Mouse (Mus musculus) thymus, postnatal 10 days (tissue): Measurements from ENCODE around the gene Kif3a.

Source experiments
- DNase-seq, 2 experiments: peaks; one replicate each; pipeline ENCODE4 v3.0.0; 2021; ENCODE audit warnings: low spot score in 2 of 2

Gene Kif3a

GRCm38 (mm10) chr11:53616748-53617558, 49.8 kb downstream of the Kif3a start:
- DNase-seq: no peak

DNA sequence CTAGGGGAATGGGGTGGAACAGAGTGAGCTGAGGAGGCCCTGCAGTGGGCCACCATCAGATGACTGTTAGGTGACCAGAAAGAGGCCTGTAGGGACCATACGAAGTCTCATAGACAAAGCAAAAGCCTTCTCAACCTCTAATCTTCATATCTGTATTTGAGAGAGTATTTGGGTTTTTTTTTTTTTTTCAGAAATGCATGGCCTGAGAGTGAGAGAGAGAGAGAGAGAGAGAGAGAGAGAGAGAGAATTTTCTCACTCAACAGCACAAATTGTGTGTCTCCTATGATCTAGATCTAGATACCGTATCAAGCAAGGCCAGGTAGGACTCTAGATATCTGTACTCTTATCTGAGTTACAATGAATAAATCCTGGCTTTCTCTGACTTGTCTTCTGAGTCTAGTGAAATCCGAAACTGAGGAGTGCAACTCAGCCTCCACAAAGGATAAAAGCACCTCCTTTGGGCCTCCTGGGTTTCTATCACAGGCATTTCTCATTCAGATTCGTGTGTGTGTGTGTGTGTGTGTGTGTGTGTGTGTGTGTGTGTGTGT, 50.5 kb downstream of the Kif3a start:
- DNase-seq: no peak

DNA sequence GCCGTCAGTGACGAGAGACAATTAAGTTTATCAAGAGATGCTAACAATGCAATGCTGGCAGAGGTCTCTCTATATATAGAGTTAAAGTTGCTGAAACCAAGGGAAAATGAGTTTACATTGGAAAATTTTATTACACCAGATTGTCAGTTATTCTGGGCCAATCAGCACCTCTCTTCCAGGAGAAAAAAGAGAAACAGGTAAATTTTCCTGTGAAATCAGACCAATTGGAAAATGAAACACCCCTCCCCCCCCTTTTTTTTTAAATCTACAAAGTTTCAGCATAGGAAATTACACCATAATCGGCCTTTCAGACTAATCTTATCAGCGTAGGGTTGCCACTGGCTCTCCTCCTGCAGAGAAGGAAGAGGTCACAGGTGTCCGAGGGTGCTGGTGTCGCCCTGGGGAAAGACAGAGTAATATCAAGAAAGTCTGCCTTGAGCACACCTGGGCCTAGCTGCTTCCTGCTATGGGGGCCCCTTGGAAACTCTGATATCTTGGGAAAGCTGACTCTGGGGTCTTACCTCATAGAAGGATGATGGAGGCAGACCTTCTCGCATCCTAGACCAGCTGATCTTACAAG, 51.5 kb downstream of the Kif3a start, which contains the start of gene Il4:
Gene Il4 (minus strand): TSS at position 51 of the 580 bp plus-strand sequence.
- DNase-seq: no peak

- DNase-seq: no peak
Measured at GRCm38 (mm10) chr11:53619428-53619827, 52.2 kb downstream of the Kif3a start.

GRCm38 (mm10) chr11:53620094-53620493, 52.9 kb downstream of the Kif3a start:
- no peak for DNase-seq

DNA sequence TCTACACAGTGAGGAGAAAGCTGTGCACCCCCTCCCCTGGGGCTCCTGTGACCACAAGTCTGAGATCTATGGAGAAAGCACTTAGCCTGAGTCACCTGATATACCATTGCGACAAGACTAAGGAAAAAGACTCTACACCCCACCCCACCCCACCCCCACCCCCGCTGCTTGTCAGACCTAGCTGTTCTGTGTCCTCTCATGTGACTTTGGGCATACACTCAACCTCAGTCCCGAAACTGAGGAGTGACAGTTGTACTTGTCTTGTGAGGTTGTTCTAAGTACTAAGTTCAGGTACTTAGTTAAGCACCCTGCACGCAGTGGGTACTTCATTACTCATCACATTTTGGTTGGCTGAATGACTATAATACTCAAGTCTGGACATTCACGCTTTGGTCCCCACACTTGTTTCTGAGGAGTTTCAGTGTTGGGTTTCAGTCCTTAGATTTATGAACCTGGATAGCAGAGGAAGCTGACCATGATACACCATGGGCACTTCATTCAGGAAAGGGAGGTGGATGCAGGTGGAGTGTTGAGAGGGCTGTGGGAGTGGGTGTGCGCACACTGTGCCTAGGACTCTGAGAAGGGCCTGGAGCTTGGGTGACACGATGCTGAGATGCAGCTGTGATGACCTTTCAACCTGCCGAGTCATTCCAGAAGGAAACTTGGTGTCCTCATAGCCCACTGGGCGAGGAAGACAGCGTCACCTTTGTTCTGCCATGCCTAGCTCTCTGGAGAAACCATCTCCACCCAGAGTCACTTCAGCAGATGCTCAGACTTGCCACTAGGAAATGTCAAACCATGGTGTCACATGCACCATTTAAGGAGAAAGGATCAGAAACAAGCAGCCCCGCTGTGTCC, 54.6 kb downstream of the Kif3a start:
- DNase-seq: no peak

DNA sequence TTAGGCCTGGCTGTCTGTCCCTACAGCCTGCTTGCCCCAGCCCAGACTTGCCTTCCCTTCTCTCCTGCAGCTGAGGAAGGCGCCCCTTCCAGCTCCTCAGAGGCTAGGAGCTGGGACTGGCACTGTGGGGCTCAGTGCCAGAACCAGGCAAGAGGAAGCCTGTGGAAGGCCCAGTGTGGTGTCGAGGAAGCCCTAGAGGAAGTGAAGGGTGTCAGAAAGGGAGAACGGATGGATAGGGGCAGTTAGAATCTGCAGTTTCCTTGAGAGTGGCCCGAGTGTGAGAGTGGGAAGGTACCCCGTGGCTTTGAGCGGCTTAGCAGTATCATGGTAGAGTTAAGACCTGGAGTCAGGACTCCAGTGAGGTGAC, 55.2 kb downstream of the Kif3a start:
- no peak for DNase-seq

GRCm38 (mm10) chr11:53623573-53623972, 56.4 kb downstream of the Kif3a start:
- DNase-seq: no peak

DNA sequence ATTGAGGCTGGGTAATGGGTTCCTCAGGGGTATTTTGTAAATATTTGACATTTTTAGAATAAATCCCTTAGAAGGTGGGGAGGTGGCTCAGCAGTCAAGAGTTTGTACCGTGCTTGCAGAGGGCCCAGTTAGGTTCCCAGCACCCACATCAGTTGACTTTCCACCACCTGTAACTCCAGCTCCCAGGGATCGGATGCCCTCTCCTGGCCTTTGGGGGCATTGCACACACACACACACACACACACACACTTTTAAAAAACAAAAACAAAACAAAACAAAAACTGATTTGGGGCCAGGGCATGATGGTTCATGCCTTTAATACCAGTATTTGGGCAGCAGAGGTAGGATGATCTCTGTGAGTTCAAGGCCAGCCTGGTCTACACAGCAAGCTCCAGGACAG, 56.9 kb downstream of the Kif3a start:
- DNase-seq: no peak

DNA sequence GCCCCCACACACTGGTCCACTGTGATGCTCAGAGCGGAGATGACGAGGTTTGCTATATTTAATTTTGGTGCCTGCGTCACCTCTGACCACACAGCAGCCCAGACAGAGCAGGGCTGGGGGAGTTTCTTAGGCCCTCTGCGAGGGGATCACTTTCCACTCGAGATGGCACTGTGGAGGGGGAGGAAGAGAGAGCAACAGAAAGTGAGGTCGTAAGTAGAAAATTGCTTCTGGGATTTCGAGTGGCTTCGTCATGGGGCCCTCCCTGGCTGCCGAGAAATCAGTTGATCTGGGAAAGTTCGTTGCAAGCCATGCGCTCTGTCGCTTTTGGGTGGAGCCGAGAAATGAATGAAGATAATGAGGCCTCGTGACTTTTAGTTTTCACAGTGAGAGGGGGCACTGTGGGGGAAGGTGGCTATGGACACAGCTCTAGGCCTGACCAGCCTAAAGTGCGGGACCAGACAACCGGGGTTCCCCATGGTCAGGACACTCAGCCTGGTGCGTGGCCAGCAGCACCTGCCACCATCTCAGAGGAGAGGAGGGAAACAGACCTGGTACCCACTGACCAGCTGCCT, 59.7 kb downstream of the Kif3a start:
- DNase-seq: no peak

- peak; percentile 34 to 79 for DNase-seq
Measured at GRCm38 (mm10) chr11:53627859-53628258, 60.7 kb downstream of the Kif3a start.

DNA sequence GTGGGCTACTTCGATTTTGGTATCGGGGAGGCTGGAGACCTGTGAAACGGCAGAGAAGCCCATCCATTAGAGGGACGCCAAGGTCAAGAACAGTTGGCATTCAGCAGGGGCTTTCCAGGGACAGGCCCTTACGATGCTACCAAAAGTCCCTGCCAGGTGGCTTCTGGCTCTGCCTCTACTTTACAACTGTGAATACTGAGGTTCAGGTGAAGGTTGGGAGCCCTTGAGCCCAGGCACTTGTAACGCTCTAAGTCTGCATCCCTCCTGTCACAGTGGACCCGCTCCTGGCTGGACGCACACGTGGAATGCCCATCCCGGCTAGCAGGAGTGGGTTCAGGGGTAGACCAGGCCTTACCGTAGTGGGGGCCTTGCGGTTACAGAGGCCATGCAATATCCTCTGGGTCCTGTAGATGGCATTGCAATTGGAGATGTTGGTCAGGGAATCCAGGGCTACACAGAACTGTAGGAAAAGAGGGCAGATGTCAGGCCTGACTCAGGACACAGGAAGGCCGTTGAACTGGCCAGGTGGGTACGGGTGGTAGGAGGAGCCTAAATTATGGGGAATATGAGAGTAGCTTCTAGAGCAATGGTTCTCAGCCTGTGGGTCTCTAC, 65.0 kb downstream of the Kif3a start:
- DNase-seq: no peak

- DNase-seq: no peak
Measured at GRCm38 (mm10) chr11:53633644-53634043, 66.5 kb downstream of the Kif3a start.

GRCm38 (mm10) chr11:53634556-53634955, 67.4 kb downstream of the Kif3a start, which contains the start of gene Il13:
Il13 (minus strand) TSS chr11:53634702.
- no peak for DNase-seq

DNA sequence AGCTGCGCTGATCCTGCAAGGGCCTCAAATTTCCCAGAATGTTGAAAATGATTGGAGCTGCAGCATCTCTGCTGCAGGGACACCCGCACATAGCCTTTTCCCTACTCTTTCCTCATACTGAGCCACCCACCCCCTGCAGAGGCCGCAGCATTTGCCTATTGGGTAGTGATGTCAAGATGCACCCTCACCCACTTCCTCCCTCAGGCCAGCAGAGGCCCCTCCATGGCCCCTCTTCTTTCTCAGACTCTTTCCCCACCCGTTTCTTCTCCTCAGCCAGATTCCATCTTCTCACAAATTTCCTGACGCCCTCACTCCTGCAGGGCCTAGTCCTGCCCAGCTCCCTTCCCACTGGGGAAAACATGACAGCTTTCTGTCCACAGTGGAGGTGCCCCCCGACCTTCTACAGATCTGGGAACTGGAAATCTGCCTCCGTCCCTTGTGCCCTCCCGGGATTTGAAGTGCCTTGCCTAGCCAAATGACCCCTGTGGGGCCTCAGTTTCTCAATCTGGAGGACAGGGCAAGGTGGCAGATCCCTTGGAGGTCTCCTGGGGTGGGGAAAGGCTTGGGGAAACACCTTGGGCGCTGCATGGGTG, 68.5 kb downstream of the Kif3a start:
- DNase-seq: no peak

DNA sequence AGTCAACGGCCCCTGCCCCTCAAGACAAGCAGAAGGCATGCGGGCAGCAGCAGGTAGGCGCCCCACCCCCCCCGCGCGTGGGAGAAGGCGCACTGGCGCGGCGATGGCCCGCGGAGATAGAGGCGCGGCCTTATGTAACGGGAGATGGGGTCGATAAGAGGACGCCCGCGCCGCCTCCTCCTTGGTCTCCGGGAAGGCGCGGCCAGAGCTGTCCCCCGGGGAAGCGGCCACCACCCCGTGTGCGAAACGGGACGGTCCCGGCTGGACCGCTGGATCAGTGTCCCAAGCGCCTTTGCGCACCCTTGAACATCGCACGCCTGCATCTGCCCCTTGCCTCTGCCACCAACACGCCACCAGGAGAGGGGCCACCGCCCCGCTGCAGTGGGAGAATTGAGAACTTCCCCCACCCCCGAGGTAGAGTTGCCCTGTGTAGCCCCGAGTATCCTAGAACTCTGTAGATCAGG, 69.0 kb downstream of the Kif3a start:
- peak in 1 of 2 experiments; percentile 20 for DNase-seq

- no peak for DNase-seq
Measured at GRCm38 (mm10) chr11:53637046-53637802, 70.0 kb downstream of the Kif3a start.

DNA sequence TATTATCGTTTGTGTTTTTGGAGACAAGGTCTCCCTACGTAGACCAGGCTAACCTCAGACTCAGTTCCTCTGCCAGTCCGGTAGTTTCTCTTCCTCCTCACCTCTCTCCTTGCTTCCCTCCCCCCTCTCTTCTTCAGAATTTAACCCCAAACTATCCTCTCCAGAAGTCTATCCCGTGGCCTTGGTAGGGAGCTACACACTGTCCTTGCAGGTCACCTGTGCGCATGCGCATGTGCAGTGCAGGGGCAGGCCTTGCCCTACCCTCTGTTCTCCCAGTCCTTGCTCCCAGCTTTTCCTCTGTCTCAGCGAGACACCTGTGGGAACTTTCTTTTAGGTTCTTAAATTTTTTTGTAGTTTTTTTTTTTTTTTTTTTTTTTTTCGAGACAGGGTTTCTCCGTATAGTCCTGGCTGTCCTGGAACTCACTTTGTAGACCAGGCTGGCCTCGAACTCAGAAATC, 70.7 kb downstream of the Kif3a start:
- no peak for DNase-seq

DNA sequence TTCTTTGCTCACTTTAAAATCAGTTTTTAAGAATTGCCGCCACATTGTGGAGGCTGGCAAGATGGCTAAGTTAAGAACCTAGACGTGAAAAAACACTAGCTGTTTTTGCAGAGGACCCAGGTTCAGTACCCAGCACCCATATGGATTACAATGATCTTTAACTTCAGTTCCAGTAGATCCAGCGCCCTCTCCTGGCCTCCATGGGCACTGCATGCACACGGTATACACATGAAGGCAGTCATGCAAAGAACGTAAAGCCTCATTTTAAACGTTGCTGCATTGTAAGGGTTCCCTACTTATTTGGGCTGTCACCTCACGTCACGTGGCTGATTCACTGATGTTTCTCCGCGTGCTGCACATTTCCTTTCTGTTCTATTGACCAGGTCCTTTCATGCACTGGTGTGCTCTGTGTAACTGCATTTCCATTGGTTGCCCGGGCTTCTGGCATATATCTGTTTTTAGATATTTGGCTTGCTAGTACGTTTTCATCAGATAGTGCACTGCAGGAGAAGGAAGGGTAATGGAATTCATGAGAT, 75.6 kb downstream of the Kif3a start:
- no peak for DNase-seq

DNA sequence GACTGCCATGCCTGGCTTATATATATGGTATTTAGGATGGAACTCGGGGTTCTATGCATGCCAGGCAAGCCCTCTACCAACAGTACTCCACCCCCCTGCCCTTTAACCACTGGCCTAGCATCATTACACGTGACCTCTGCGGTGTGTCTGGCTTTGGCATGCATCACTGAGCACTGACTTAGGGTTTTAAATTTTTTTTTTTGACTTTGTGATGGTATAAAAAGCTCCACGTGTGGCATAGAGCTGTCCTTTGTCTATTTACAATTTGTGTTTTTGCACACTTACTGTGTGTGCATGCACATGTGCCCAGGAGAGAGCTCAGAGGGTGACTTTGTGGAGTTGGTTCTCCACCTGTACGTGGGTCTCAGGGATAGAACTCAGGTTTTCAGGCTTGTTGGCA, 76.8 kb downstream of the Kif3a start:
- no peak for DNase-seq
